Mouse (Mus musculus) MEL (cell line): Measurements from ENCODE around the gene Rexo4. TPM values are rescaled to one million over a fixed set of nuclear protein-coding genes. Genes with fewer than 3 reads are reported as not detected.

Experiments used
- DNase-seq: peaks from one replicate; pipeline ENCODE4 v3.0.0; 2011; ENCODE audit warnings: low read depth, low spot score
- H3K27ac ChIP-seq: 2 replicates; pipeline ENCODE4 v1.5.1; 2012; ENCODE audit warnings: low read depth, mild to moderate bottlenecking, control low read depth, low read length, moderate library complexity; ENCODE audit not compliant: control insufficient read depth
- H3K27me3 ChIP-seq, 2 experiments: fragments of 150-350 bp in 1 of 2; sonication (generic) in 1 of 2; 2 replicates each; pipeline ENCODE4 v1.6.1; 2012; ENCODE audit warnings: low read length in 2 of 2, mild to moderate bottlenecking in 2 of 2, improper control_type of control experiment in 1 of 2, moderate library complexity in 1 of 2; ENCODE audit not compliant: insufficient read depth in 2 of 2, control insufficient read depth in 1 of 2
- H3K36me3 ChIP-seq, 2 experiments: 2 replicates each; pipeline ENCODE4 v1.6.1; 2012 to 2014; ENCODE audit warnings: low read length in 2 of 2, improper control_type of control experiment in 1 of 2, inconsistent platforms in 1 of 2, mild to moderate bottlenecking in 1 of 2; ENCODE audit not compliant: insufficient read depth in 2 of 2, control insufficient read depth in 1 of 2
- H3K4me1 ChIP-seq, 2 experiments: fragments of 150-350 bp in 1 of 2; sonication (generic) in 1 of 2; 2 replicates each; pipeline ENCODE4 v1.6.1; 2012; ENCODE audit warnings: low read length in 2 of 2, improper control_type of control experiment in 1 of 2, mild to moderate bottlenecking in 1 of 2; ENCODE audit not compliant: insufficient read depth in 2 of 2, control insufficient read depth in 1 of 2
- H3K4me3 ChIP-seq, 2 experiments: fragments of 150-350 bp in 1 of 2; sonication (generic) in 1 of 2; 2 replicates each; pipeline ENCODE4 v1.5.1; 2012; ENCODE audit warnings: low read depth in 2 of 2, low read length in 2 of 2, mild to moderate bottlenecking in 2 of 2, moderate library complexity in 2 of 2, control low read depth in 1 of 2, improper control_type of control experiment in 1 of 2; ENCODE audit not compliant: control insufficient read depth in 1 of 2, insufficient read depth in 1 of 2
- H3K79me2 ChIP-seq: 2 replicates; pipeline ENCODE4 v1.6.1; 2012; ENCODE audit warnings: mild to moderate bottlenecking, low read length, moderate library complexity; ENCODE audit not compliant: control insufficient read depth, poor library complexity, insufficient read depth
- H3K9ac ChIP-seq: 2 replicates; pipeline ENCODE4 v1.6.1; 2012; ENCODE audit warnings: low read depth, mild to moderate bottlenecking, control low read depth, low read length, moderate library complexity; ENCODE audit not compliant: control insufficient read depth, poor library complexity, severe bottlenecking
- H3K9me3 ChIP-seq: fragments of 150-350 bp; sonication (generic); replicated peaks from 2 replicates; pipeline ENCODE4 v1.6.1; 2012; ENCODE audit warnings: mild to moderate bottlenecking, low read length, improper control_type of control experiment, moderate library complexity; ENCODE audit not compliant: insufficient read depth
- ELF1 ChIP-seq: IDR thresholded peaks from 2 replicates; pipeline ENCODE4 v1.6.1; 2014; ENCODE audit warnings: low read depth, mild to moderate bottlenecking, inconsistent platforms, low read length, improper control_type of control experiment, moderate library complexity
- ETS1 ChIP-seq: IDR thresholded peaks from 2 replicates; pipeline ENCODE4 v1.6.1; 2012; ENCODE audit warnings: low read depth, mild to moderate bottlenecking, inconsistent platforms, low read length, improper control_type of control experiment, moderate library complexity
- GABPA ChIP-seq: IDR thresholded peaks from 2 replicates; pipeline ENCODE4 v1.6.1; 2012; ENCODE audit warnings: low read depth, mild to moderate bottlenecking, inconsistent platforms, low read length, improper control_type of control experiment, moderate library complexity
- HCFC1 ChIP-seq: IDR thresholded peaks from 2 replicates; pipeline ENCODE4 v1.6.1; 2012; ENCODE audit warnings: low read depth, mild to moderate bottlenecking, inconsistent platforms, low read length, improper control_type of control experiment, moderate library complexity
- MAX ChIP-seq: IDR thresholded peaks from 2 replicates; pipeline ENCODE4 v1.6.1; 2011; ENCODE audit warnings: low read length, improper control_type of control experiment
- MAZ ChIP-seq: IDR thresholded peaks from 2 replicates; pipeline ENCODE4 v1.6.1; 2012; ENCODE audit warnings: low read depth, mild to moderate bottlenecking, inconsistent platforms, low read length, improper control_type of control experiment
- MXI1 ChIP-seq: IDR thresholded peaks from 2 replicates; pipeline ENCODE4 v1.6.1; 2011; ENCODE audit warnings: mild to moderate bottlenecking, low read depth, low read length, improper control_type of control experiment
- MYB ChIP-seq: IDR thresholded peaks from 2 replicates; pipeline ENCODE4 v1.6.1; 2011; ENCODE audit warnings: mild to moderate bottlenecking, low read depth, low read length, improper control_type of control experiment
- NELFE ChIP-seq: IDR thresholded peaks from 2 replicates; pipeline ENCODE4 v1.6.1; 2011; ENCODE audit warnings: low read depth, low read length, improper control_type of control experiment
- NRF1 ChIP-seq: IDR thresholded peaks from 2 replicates; pipeline ENCODE4 v1.6.1; 2014; ENCODE audit warnings: low read depth, mild to moderate bottlenecking, inconsistent platforms, low read length, improper control_type of control experiment, moderate library complexity; ENCODE audit not compliant: poor library complexity, insufficient read depth, severe bottlenecking
- POLR2A ChIP-seq, 2 experiments: IDR thresholded peaks; 2 replicates each; pipeline ENCODE4 v1.6.1; 2011 to 2012; ENCODE audit warnings: low read length in 2 of 2, mild to moderate bottlenecking in 2 of 2, control low read depth in 1 of 2, improper control_type of control experiment in 1 of 2, low read depth in 1 of 2, moderate library complexity in 1 of 2; ENCODE audit not compliant: control insufficient read depth in 1 of 2, insufficient read depth in 1 of 2, poor library complexity in 1 of 2
- POLR2AphosphoS2 ChIP-seq: IDR thresholded peaks from 2 replicates; pipeline ENCODE4 v1.6.1; 2011; ENCODE audit warnings: low read length, improper control_type of control experiment
- TAL1 ChIP-seq: IDR thresholded peaks from 2 replicates; pipeline ENCODE4 v1.6.1; 2012; ENCODE audit warnings: mild to moderate bottlenecking, inconsistent platforms, low read length, moderate library complexity, mixed read lengths
- TBP ChIP-seq: IDR thresholded peaks from 2 replicates; pipeline ENCODE4 v1.8.0; 2011; ENCODE audit warnings: low read depth, low read length, improper control_type of control experiment
- TCF12 ChIP-seq: IDR thresholded peaks from 2 replicates; pipeline ENCODE4 v1.6.1; 2014; ENCODE audit warnings: low read depth, mild to moderate bottlenecking, inconsistent platforms, low read length, improper control_type of control experiment, moderate library complexity
- UBTF ChIP-seq: IDR thresholded peaks from 2 replicates; pipeline ENCODE4 v1.6.1; 2012; ENCODE audit warnings: low read depth, mild to moderate bottlenecking, inconsistent platforms, low read length, improper control_type of control experiment, moderate library complexity, borderline replicate concordance; ENCODE audit not compliant: insufficient read depth
- USF1 ChIP-seq: IDR thresholded peaks from 2 replicates; pipeline ENCODE4 v1.6.1; 2014; ENCODE audit warnings: low read depth, mild to moderate bottlenecking, inconsistent platforms, low read length, improper control_type of control experiment, moderate library complexity
- ZMIZ1 ChIP-seq: IDR thresholded peaks from 2 replicates; pipeline ENCODE4 v1.6.1; 2012; ENCODE audit warnings: low read depth, mild to moderate bottlenecking, inconsistent platforms, low read length, improper control_type of control experiment, moderate library complexity
- polyA plus RNA-seq, 2 experiments: library from polyadenylated mRNA; stranded (reverse) in 1 of 2; unstranded in 1 of 2; fragments of >175 nt in 1 of 2; fragments of >200 nt in 1 of 2; gene quantifications; 2 replicates each; pipeline versions ENCODE4 v1.2.1 to v1.2.4; 2012; ENCODE audit warnings: low replicate concordance in 2 of 2, low read depth in 1 of 2; ENCODE audit not compliant: insufficient read length in 2 of 2, insufficient read depth in 1 of 2, missing spikeins in 1 of 2
- total RNA-seq: library from RNA; depleted of rRNA; stranded (reverse); fragments of 300-350 nt; gene quantifications from 2 replicates; pipeline ENCODE4 v1.2.3, GENCODE M21; 2012

The Rexo4 gene
- total and polyA plus RNA-seq, 3 experiments, result 52.4 to 66.6 TPM; not detected in 1

DNA sequence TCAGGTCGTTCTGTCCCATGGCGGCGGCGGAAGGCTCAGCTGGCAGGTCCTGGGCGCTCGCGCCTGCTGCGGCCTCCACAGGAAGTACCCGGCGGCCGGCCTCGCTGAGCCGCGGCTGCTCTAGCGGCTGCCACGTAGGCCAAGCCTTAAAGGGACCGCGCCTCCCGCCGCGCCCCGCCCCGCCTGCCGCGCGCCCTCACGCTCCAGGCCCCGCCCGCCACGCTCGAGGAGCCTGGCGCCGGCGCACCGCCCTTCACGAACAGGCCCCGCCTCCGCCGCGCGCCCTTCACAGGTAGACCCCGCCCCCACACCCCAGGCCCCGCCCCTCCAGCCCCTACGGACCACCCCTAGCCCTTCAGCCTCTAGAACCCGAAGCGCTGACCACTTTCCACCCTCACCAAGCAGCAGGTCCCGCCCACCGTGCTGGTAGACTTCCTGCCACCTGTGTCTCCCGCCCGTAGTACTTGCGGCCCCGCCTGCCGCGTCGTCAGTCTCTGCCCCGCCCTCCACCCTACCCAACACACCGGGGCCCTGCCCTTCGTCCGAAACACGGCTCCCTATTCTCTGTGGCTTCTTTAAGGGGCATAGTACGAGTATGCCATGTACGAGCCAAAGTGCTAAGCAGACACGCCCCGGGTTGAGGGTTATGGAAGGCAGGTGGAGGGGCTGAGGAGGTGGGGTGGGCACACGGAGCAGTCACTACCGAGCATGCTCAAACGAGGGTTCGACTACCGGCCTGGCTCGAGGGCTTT, 30.7 kb downstream of the Rexo4 start, which contains the start of the genes Surf4 and Stkld1:
Gene Surf4 (minus strand): TSS at position 625 of the 752 bp plus-strand sequence.
Gene Stkld1 (plus strand): TSS at position 744 of the 752 bp plus-strand sequence.
- H3K27ac ChIP-seq, result peak within 1 kb of the TSS; percentile 69
- no peaks in the 10 kb centered on the region for H3K9me3 ChIP-seq
- peaks cover 5 to 38% of the 10 kb centered on the region in 2 experiments; a peak in 3 of 4 replicates for H3K36me3 ChIP-seq
- peaks cover 45% of the 10 kb centered on the region for H3K79me2 ChIP-seq
- peaks cover 19 to 46% of the 10 kb centered on the region in 2 experiments for H3K4me1 ChIP-seq
- peak within 1 kb of the TSS; percentile 93 to 99 for H3K4me3 ChIP-seq
- DNase-seq, result peak; percentile 97
- peak within 1 kb of the TSS; percentile 94 for H3K9ac ChIP-seq
- TF ChIP-seq POLR2A (IDR thresholded peaks at IDR 0.05; ENCODE audit: control insufficient read depth in 1 of 2, insufficient read depth in 1 of 2, low read depth in 1 of 2, low read length in 2 of 2, poor library complexity in 1 of 2) (peak; percentile 73 to 97), MYB (no peak), POLR2AphosphoS2 (peak; percentile 88), ETS1 (no peak; the same call in 1 of the 2 replicates), NELFE (peak; percentile 72), MAX (peak; percentile 39; the same call in 1 of the 2 replicates), HCFC1 (peak; percentile 76), TBP (0 out of 2 replicates have a peak, but pooled peaks have one; percentile 31), MAZ (peak; percentile 85), UBTF (0 out of 2 replicates have a peak, but pooled peaks have one; percentile 75), GABPA (no peak), USF1 (0 out of 2 replicates have a peak, but pooled peaks have one; percentile 3), ELF1 (peak; percentile 48; the same call in 1 of the 2 replicates), NRF1 (peak; percentile 63), TAL1 (no peak), MXI1 (peak; percentile 62), TCF12 (peak; percentile 36; the same call in 1 of the 2 replicates), ZMIZ1 (peak; percentile 84)
- H3K27me3 ChIP-seq, result no peaks in the 10 kb centered on the region
